Mouse (Mus musculus) limb, embryonic 11.5 days (tissue): ENCODE measurements around the gene Gper1. TPM values are rescaled to one million over a fixed set of nuclear protein-coding genes. Genes with fewer than 3 reads are reported as not detected.

Experiments used
- ATAC-seq: fragments of 200-750 bp; cut with Nextera tagmentation; 2 replicates; pipeline ENCODE4 v1.8.0; 2017; ENCODE audit warnings: low read depth; ENCODE audit not compliant: insufficient number of reproducible peaks, low FRiP score, low TSS enrichment
- DNase-seq: peaks from one replicate; pipeline ENCODE4 v3.0.0-alpha.2; 2015; ENCODE audit warnings: low spot score
- H3K27ac ChIP-seq: fragments of 300-500 bp; sonication (generic); replicated peaks from 2 replicates; pipeline ENCODE4 v1.5.1; 2014; ENCODE audit warnings: low read depth, mild to moderate bottlenecking, low read length
- H3K27me3 ChIP-seq: fragments of 300-500 bp; sonication (generic); 2 replicates; pipeline ENCODE4 v1.6.1; 2014; ENCODE audit warnings: mild to moderate bottlenecking, low read length, mixed read lengths; ENCODE audit not compliant: control insufficient read depth, insufficient read depth
- H3K36me3 ChIP-seq: fragments of 300-500 bp; sonication (generic); 2 replicates; pipeline ENCODE4 v1.6.1; 2014; ENCODE audit warnings: mild to moderate bottlenecking, low read length, moderate library complexity, mixed read lengths; ENCODE audit not compliant: control insufficient read depth, insufficient read depth
- H3K4me1 ChIP-seq: fragments of 300-500 bp; sonication (generic); 2 replicates; pipeline ENCODE4 v1.6.1; 2014; ENCODE audit warnings: low read length, mixed read lengths; ENCODE audit not compliant: control insufficient read depth, insufficient read depth
- H3K4me2 ChIP-seq: fragments of 300-500 bp; sonication (generic); 2 replicates; pipeline ENCODE4 v1.6.1; 2014; ENCODE audit warnings: low read depth, mild to moderate bottlenecking, moderate library complexity; ENCODE audit not compliant: severe bottlenecking
- H3K4me3 ChIP-seq: fragments of 300-500 bp; sonication (generic); 2 replicates; pipeline ENCODE4 v1.5.1; 2014; ENCODE audit warnings: low read depth, low read length
- H3K9ac ChIP-seq: fragments of 300-500 bp; sonication (generic); 2 replicates; pipeline ENCODE4 v1.6.1; 2014; ENCODE audit warnings: mild to moderate bottlenecking, low read length
- H3K9me3 ChIP-seq: fragments of 300-500 bp; sonication (generic); 2 replicates; pipeline ENCODE4 v1.6.1; 2016; ENCODE audit warnings: low read length; ENCODE audit not compliant: control insufficient read depth
- WGBS: fragments of 180-500 bp; shearing (Covaris S2); extraction: QIAGEN DNeasy Blood & Tissue Kit; methylation state at CpG from one replicate; pipeline ENCODE4 v1.1.7; 2014; 5-methylcytosine and 5-hydroxymethylcytosine counted together
- polyA plus RNA-seq: library from polyadenylated mRNA; unstranded; fragments of >200 nt; fragmentation: Nextera tagmentation; extraction: Ambion mirVana; gene quantifications from 2 replicates; pipeline ENCODE4 v1.2.1, GENCODE M21; 2014

The Gper1 gene
- polyA plus RNA-seq, 1 experiment from 2014 or later: 0.80 TPM

- Histone ChIP-seq H3K27me3 (no peaks in the 10 kb centered on the region), H3K4me1 (no peaks in the 10 kb centered on the region), H3K9ac (no peak overlapping the region), H3K9me3 (no peaks in the 10 kb centered on the region), H3K4me3 (no peak overlapping the region), H3K36me3 (no peaks in the 10 kb centered on the region), H3K4me2 (no peak overlapping the region), H3K27ac (no peak overlapping the region)
- no peak for DNase-seq
- 69% methylated on average over 4 of the region's 4 CpGs for WGBS
- no peak for ATAC-seq
Observed at GRCm38 (mm10) chr5:139449926-139450325, 27.0 kb downstream of the Gper1 start.

DNA sequence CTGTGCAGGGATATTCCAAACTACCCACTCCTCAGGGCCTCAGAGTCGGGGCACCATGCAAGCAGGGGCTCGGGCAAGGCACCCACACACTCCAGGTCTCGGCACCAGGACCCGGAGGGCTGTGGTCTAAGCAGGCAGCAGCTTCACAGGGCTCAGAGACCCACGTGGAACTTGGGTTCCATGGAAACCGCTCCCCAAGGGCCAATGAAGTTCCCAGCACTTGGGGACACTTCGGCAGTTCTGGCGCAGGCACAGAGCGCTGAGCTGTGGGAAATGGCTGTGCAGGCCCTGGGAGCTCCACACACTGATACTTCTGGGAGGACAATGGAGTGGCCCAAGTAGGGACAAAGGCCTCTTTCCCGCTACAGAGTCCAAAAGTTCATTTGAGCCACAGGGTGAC, 30.1 kb downstream of the Gper1 start:
- no peaks in the 10 kb centered on the region for H3K9me3 ChIP-seq
- 91% methylated on average over 10 of the region's 10 CpGs for WGBS
- ATAC-seq (no peak), DNase-seq (no peak)
- no peak overlapping the region for H3K4me3 ChIP-seq
- H3K36me3 ChIP-seq: no peaks in the 10 kb centered on the region
- no peaks in the 10 kb centered on the region for H3K27me3 ChIP-seq
- no peak overlapping the region for H3K4me2 ChIP-seq
- no peak overlapping the region for H3K9ac ChIP-seq
- H3K27ac ChIP-seq: no peak overlapping the region
- no peaks in the 10 kb centered on the region for H3K4me1 ChIP-seq

GRCm38 (mm10) chr5:139455166-139455565, 32.2 kb downstream of the Gper1 start:
- DNase-seq (no peak), ATAC-seq (no peak)
- H3K9me3 ChIP-seq: no peaks in the 10 kb centered on the region
- H3K4me1 ChIP-seq: 0 out of 2 replicates have a peak, but pooled peaks cover 2% of the 10 kb centered on the region
- H3K4me3 ChIP-seq: no peak overlapping the region
- 94% methylated on average over 12 of the region's 12 CpGs for WGBS
- H3K9ac ChIP-seq: no peak overlapping the region
- no peaks in the 10 kb centered on the region for H3K36me3 ChIP-seq
- H3K27me3 ChIP-seq: no peaks in the 10 kb centered on the region
- no peak overlapping the region for H3K4me2 ChIP-seq
- no peak overlapping the region for H3K27ac ChIP-seq

GRCm38 (mm10) chr5:139457241-139457640, 34.3 kb downstream of the Gper1 start:
- H3K27ac ChIP-seq: no peak overlapping the region
- H3K27me3 ChIP-seq: no peaks in the 10 kb centered on the region
- H3K9me3 ChIP-seq: no peaks in the 10 kb centered on the region
- no peak for ATAC-seq
- no peak overlapping the region for H3K9ac ChIP-seq
- H3K4me3 ChIP-seq: no peak overlapping the region
- no peak for DNase-seq
- 0 out of 2 replicates have a peak, but pooled peaks cover 5% of the 10 kb centered on the region for H3K4me1 ChIP-seq
- 91% methylated on average over 8 of the region's 8 CpGs for WGBS
- H3K4me2 ChIP-seq: no peak overlapping the region
- no peaks in the 10 kb centered on the region for H3K36me3 ChIP-seq

DNA sequence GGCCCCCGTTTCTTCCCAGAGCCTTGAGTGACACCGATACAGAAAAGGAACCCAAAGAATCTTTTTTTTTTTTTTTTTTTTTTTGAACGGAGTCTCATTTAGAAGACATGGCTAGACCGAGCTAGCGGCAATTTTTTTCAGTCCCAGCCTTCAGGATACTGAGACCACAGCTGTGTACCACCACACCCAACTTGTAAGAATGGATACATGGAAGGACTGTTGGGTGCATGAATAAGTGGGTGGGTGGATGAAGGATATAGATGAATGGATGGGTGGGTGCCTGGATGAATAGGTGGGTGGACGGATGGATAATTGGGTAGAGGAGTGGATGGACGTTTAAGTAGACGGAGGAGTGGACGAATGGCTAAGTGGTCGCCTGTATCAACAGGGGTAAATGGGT, 37.0 kb downstream of the Gper1 start:
- H3K27ac ChIP-seq: no peak overlapping the region
- peak overlapping the region; percentile 63 for H3K4me3 ChIP-seq
- peak overlapping the region; percentile 53; the same call in 1 of the 2 replicates for H3K9ac ChIP-seq
- 13% methylated on average over 10 of the region's 10 CpGs for WGBS
- DNase-seq: no peak
- H3K4me2 ChIP-seq: peak overlapping the region; percentile 47
- no peaks in the 10 kb centered on the region for H3K27me3 ChIP-seq
- H3K4me1 ChIP-seq: 0 out of 2 replicates have a peak, but pooled peaks cover 5% of the 10 kb centered on the region
- ATAC-seq: 0 out of 2 replicates have a peak, but pooled peaks have one; percentile 16
- no peaks in the 10 kb centered on the region for H3K36me3 ChIP-seq
- no peaks in the 10 kb centered on the region for H3K9me3 ChIP-seq

- ATAC-seq (peak; percentile 98), DNase-seq (peak; percentile 99)
- Histone ChIP-seq H3K4me2 (peak within 1 kb of the TSS; percentile 47), H3K4me3 (peak within 1 kb of the TSS; percentile 63), H3K27me3 (no peaks in the 10 kb centered on the region), H3K9me3 (no peaks in the 10 kb centered on the region), H3K27ac (no peak within 1 kb of the TSS), H3K36me3 (no peaks in the 10 kb centered on the region), H3K9ac (peak within 1 kb of the TSS; percentile 53; the same call in 1 of the 2 replicates), H3K4me1 (0 out of 2 replicates have a peak, but pooled peaks cover 5% of the 10 kb centered on the region)
- WGBS: 4% methylated on average over 41 of the region's 42 CpGs
Observed at GRCm38 (mm10) chr5:139460384-139461067, 37.6 kb downstream of the Gper1 start, which contains the start of gene 3110082I17Rik. Gene 3110082I17Rik (minus strand): TSS chr5:139460527.

DNA sequence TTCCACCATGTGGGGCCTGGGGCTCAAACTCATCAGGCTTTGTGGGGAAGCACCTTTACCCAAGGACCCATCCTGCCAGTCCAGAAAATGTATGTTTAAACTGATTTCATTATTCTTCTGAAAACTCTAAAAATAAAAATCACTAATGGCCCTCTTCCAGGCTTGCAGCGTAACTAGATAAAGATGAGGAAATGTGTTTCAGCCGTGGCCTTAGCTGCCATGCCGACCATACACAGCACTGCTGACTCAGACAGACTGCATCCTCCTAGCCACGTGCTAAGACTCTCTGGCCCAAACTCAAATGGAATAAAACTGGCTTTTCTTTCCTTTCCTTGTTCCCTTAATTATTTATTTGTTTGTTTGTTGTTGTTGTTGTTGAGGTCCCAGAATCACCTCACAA, 41.9 kb downstream of the Gper1 start:
- ATAC-seq: no peak
- Histone ChIP-seq H3K27ac (no peak overlapping the region), H3K27me3 (no peaks in the 10 kb centered on the region), H3K9ac (no peak overlapping the region), H3K4me2 (no peak overlapping the region), H3K4me3 (no peak overlapping the region), H3K9me3 (no peaks in the 10 kb centered on the region), H3K4me1 (0 out of 2 replicates have a peak, but pooled peaks cover 3% of the 10 kb centered on the region), H3K36me3 (no peaks in the 10 kb centered on the region)
- no peak for DNase-seq
- 82% methylated on average over 4 of the region's 4 CpGs for WGBS

- no peak for ATAC-seq
- H3K4me2 ChIP-seq: no peak overlapping the region
Observed at GRCm38 (mm10) chr5:139466373-139466772, 43.4 kb downstream of the Gper1 start.

More at GRCm38 (mm10) chr5:139466373-139466772, 43.4 kb downstream of the Gper1 start:
- Histone ChIP-seq H3K27me3 (no peaks in the 10 kb centered on the region), H3K4me1 (no peaks in the 10 kb centered on the region), H3K9me3 (no peaks in the 10 kb centered on the region), H3K4me3 (no peak overlapping the region), H3K36me3 (peaks cover 3% of the 10 kb centered on the region; the same call in 1 of the 2 replicates), H3K27ac (no peak overlapping the region), H3K9ac (no peak overlapping the region)
- no peak for DNase-seq
- WGBS: 71% methylated on average over 2 of the region's 2 CpGs
